Mouse (Mus musculus) T-helper 2 cell (primary cell): Measurements from ENCODE around the gene Parp1.
"Not testable (repeated sequence)": the region's sequence is repeated elsewhere in the genome, so short reads cannot be mapped to it uniquely, and the experiment has no call there.

Source experiments
- in situ Hi-C: fragments of 300-600 bp; cut with MboI, MseI; formaldehyde crosslinking; loops from one replicate; pipeline ENCODE4 v1.15.1; 2025; ENCODE audit warnings: high pct_unique_total_duplicates

Parp1 gene

GRCm38 (mm10) chr1:180559454-180559853, 9.3 kb upstream of the Parp1 start:
- in situ Hi-C loops, result no loop called here

GRCm38 (mm10) chr1:180561187-180561586, 7.5 kb upstream of the Parp1 start:
- in situ Hi-C loops, result no loop called here

- in situ Hi-C loops, result no loop called here
These were observed 3.8 kb upstream of the Parp1 start for GRCm38 (mm10) chr1:180564885-180565284.

GRCm38 (mm10) chr1:180567761-180568160, 963 bp upstream of the Parp1 start:
- in situ Hi-C loops, result no loop called here

GRCm38 (mm10) chr1:180568248-180568647, 476 bp upstream of the Parp1 start:
- in situ Hi-C loops, result no loop called here

GRCm38 (mm10) chr1:180569453-180569852, 729 bp downstream of the Parp1 start:
- in situ Hi-C loops, result no loop called here

GRCm38 (mm10) chr1:180570181-180570580, 1.5 kb downstream of the Parp1 start:
- in situ Hi-C loops, result no loop called here

- in situ Hi-C loops, result no loop called here
These were observed 2.4 kb downstream of the Parp1 start for GRCm38 (mm10) chr1:180571018-180571589.

- in situ Hi-C loops, result not testable (repeated sequence)
These were observed 3.0 kb downstream of the Parp1 start for GRCm38 (mm10) chr1:180571721-180572120.

- in situ Hi-C loops, result no loop called here
These were observed 3.4 kb downstream of the Parp1 start for GRCm38 (mm10) chr1:180572154-180572553.

GRCm38 (mm10) chr1:180576524-180576923, 7.8 kb downstream of the Parp1 start:
- in situ Hi-C loops, result no loop called here

- in situ Hi-C loops, result no loop called here
These were observed 9.1 kb downstream of the Parp1 start for GRCm38 (mm10) chr1:180577837-180578236.

GRCm38 (mm10) chr1:180587792-180588442, 19.2 kb downstream of the Parp1 start:
- in situ Hi-C loops, result loop anchor here (10.0 kb wide), 1 partner anchor 527 kb away; no protein-coding TSS in a partner anchor

- in situ Hi-C loops, result no loop called here
These were observed 31.9 kb downstream of the Parp1 start for GRCm38 (mm10) chr1:180600578-180600977.

GRCm38 (mm10) chr1:180601806-180602205, 33.1 kb downstream of the Parp1 start:
- in situ Hi-C loops, result no loop called here

- in situ Hi-C loops, result no loop called here
These were observed 35.9 kb downstream of the Parp1 start for GRCm38 (mm10) chr1:180604579-180604978.

- in situ Hi-C loops, result no loop called here
These were observed 37.4 kb downstream of the Parp1 start for GRCm38 (mm10) chr1:180606106-180606505.

GRCm38 (mm10) chr1:180606796-180607577, 38.3 kb downstream of the Parp1 start:
- in situ Hi-C loops, result no loop called here

- in situ Hi-C loops, result no loop called here
These were observed 38.8 kb downstream of the Parp1 start for GRCm38 (mm10) chr1:180607578-180607879.

GRCm38 (mm10) chr1:180611842-180612241, 43.1 kb downstream of the Parp1 start:
- in situ Hi-C loops, result not testable (repeated sequence)

- in situ Hi-C loops, result no loop called here
These were observed 48.0 kb downstream of the Parp1 start for GRCm38 (mm10) chr1:180616762-180617161.

GRCm38 (mm10) chr1:180622389-180622788, 53.7 kb downstream of the Parp1 start:
- in situ Hi-C loops, result no loop called here

GRCm38 (mm10) chr1:180623911-180624310, 55.2 kb downstream of the Parp1 start:
- in situ Hi-C loops, result no loop called here
